Mouse (Mus musculus): Measurements from ENCODE around the gene Zfp92.

- TF ChIP-seq CTCF (IDR thresholded peaks at IDR 0.05; ENCODE audit: extremely low read depth, insufficient read depth, insufficient read length, insufficient replicate concordance), result no peak
- TF ChIP-seq POLR2A (IDR thresholded peaks at IDR 0.05; ENCODE audit: low read depth, low read length), result no peak
Measured at GRCm38 (mm10) chrX:73432850-73433249, 22.0 kb downstream of the Zfp92 start.

Data from spleen, adult 2 months (tissue).